Mouse (Mus musculus): ENCODE measurements at regions not wholly inside any gene's neighbourhood (a gene's known extent, or its start where the extent isn't known, plus 50 kb on each side); places are given as distances from the start of the nearest gene placed in this dataset.
"Not testable (repeated sequence)": the region's sequence is repeated elsewhere in the genome, so short reads cannot be mapped to it uniquely, and the experiment has no call there.

DNA sequence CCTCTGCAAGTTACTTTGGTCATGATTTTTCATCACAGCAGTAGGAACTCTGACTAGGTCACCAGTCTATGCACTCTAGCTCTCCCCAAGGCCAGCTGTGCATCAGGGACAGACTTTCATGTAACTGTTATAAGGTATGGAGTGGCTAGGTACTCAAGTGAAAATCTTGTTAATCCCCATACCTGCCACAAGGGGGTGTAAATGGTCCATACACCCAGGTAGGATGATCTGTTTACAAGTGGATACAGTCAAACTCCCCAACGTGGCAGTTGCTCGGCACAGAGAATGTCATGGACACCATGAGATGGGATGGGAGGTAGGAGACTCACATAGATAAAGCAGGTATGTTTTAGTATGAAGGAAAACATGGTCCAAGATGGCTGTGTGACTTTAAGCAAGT is 187.2 kb upstream of the 5730507C01Rik start:
- peak; percentile 79 for DNase-seq (ENCODE audit: low read depth, low spot score)

DNA sequence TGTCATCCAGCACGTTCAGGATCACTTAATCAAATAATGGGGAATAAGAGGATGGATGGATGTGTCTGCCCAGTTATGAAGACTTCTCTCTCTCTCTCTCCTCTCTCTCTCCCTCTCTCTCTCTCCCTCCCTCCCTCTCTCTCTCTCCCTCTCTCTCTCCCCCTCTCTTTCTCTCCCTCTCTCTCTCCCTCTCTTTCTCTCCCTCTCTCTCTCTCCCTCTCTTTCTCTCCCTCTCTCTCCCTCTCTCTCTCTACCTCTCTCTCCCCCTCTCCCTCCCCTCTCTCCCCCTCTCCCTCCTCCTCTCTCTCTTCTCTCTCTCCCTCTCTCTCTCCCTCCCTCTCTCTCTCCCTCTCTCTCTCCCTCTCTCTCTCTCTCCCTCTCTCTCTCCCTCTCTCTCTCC is 167.6 kb upstream of the 5730507C01Rik start:
- not testable (repeated sequence) for DNase-seq (ENCODE audit: low read depth, low spot score)

DNA sequence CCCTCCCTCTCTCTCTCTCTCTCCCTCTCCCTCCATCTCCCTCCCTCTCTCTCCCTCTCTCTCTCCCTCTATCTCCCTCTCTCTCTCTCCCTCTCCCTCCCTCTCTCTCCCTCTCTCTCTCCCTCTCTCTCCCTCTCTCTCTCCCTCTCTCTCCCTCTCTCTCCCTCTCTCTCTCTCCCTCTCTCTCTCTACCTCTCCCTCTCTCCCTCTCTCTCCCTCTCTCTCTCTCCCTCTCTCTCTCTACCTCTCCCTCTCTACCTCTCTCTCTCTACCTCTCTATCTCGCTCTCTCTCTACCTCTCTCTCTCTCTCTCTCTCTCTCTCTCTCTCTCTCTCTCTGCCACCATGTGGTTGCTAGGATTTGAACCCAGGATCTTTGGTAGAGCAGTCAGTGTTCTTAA is 167.2 kb upstream of the 5730507C01Rik start:
- DNase-seq (ENCODE audit: low read depth, low spot score): not testable (repeated sequence)

- peak; percentile 100 for DNase-seq (ENCODE audit: low read depth, low spot score)
Observed at GRCm38 (mm10) chr12:18387257-18387656, 127.1 kb upstream of the 5730507C01Rik start.

DNA sequence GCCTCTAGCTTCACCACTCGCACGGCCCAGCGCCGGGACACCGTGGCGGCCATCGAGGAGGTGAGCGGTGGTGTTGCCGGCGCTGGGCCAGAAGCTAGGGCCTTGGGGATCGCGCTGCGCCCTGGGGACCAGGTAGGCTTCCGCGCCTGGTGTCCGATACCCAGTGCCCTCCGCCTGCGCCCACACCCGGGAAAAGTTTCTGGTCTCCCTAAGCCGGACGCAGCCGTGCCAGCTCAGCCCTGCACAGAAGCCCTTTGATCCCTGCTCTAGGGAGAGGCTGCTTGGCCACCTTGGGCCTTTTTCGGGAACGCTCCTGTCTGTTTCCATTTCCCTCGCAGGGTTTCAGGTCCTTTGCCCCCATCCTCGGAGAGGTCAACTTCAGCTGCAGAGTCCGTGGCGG is 126.5 kb upstream of the 5730507C01Rik start:
- peak; percentile 61 for DNase-seq (ENCODE audit: low read depth, low spot score)
